Mouse (Mus musculus): ENCODE results near the gene Pdlim5.
A peak's percentile ranks its signal among the peaks of the same experiment; 100 is the strongest.

Pdlim5 gene

DNA sequence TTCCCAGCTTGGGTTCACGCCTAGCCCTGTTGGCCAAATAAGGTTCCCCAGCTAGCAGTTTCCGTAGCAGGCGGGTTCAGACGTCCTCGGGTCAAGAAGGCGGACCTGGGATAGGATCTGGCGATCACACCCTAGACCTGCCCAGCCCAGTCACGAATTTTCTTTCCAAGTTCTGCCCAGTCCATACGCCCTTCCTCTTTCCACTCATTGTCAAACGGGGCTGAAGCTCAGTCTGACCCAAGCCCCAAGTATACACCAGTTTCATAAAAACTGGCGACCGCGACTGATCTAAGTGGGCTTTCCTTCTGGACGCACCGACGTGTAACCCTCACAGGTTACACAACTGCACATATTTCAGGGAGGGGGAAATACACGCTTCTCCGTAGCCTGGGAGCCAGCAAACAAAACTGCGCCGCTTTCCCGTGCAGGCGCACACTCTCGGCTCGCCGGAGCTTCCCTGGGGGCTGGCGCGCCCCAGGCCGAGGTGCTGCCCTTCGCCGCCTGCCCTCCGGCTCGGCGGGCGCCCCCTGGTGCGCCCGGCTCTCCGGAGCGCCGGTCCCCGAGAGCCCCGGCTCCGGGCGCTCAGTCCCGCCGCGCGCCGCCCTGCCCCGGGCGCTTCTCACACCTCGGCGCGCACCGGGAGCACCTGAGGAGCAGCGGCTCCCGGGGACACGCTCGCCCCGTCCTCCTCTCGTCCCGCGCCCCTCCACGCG is 544 bp downstream of the Pdlim5 start:
- DNase-seq (ENCODE audit: low spot score), result peak; percentile 61

DNA sequence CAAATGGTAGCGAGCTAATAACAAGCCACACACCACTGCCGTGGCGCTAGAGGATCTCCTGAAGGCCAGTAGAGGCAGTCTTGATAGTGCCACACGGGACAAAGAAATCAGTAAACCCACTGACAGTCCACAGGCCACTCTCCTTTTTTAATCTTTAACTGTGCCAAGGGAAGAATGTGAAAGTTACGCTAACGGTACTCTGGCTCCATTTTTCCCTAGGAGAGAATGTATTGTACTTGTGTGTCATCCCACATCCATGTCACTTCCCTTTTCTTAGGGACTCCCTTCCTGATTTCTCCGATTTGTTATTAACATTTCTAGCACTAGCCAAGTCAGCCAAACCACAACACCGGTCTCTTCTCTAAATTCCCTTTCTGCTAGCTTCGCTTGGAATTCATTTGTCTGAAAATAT is 1.5 kb downstream of the Pdlim5 start:
- no peak for DNase-seq (ENCODE audit: low spot score)

DNA sequence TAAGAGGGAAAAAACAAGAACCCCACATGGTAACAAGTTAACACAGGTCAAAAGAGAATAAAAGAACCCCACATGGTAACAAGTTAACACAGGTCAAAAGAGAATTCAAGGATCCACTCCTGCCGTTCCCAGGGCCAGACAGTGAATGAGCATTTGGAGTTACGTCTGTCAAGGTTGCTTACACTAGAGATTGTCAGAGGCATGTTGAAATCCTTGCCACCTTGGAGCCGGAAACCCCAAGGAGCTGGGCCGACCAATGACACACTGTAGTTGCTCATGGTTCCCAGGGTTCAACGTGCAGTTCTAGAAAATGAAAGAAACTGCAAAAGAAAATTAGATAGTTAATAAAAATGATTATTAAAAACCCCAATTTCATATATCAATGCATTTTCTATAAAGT is 4.0 kb downstream of the Pdlim5 start:
- no peak for DNase-seq (ENCODE audit: low spot score)

DNA sequence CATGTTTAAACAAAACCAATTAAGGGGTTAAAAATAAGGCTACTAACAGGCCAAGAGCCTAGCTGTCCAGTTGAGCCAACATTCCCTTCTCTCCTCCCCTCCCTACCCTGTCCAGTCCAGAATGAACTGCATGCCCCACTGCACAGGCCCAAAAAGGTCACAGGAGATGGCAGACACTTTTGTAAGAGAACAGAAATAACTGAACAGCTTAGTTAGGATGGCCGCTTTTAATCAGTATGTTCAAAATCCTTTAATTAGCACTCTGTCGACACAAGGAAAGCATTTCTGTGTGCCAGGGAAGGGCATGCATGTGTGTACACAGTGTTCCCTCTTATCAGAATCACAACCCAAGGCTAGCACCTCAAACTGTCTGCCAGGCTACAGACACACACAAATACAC is 5.2 kb downstream of the Pdlim5 start:
- no peak for DNase-seq (ENCODE audit: low spot score)

DNA sequence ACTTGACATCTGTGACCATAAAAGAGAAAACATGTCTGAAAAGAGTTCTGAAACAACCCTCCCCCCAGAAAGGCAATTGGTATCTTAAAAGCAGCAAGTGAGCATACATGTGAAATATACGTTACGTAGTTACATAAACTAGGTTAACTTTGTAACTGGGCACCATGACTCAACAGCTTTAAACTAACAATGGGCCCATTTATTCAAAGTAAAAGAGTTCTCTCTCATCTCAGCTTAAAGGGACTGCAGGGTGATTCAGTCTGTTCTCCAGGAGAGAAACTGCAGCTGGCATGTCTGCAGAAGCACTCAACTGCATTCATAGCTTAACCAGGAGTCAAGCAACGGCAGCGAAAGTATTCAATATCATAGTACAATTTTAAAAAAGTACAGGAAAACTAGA is 7.3 kb downstream of the Pdlim5 start:
- DNase-seq (ENCODE audit: low spot score), result no peak

DNA sequence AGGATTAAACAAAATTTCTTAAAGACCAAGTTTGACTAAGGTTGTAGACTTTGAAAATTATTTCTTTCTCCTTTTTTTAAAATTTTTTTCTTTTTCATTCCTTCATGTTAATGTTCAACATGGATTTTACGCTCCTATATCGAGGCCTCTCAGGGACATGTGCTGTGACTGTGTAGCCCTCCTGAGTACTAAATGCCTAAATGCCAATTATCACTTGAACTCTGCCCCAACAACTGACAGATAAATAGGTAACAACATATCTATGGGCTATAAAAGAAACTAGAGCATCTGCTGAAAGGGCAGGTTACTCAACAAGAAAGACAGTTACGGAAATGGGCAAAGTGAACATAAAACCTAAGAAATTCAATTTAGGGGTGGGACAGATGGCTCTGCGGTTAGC is 9.0 kb downstream of the Pdlim5 start:
- DNase-seq (ENCODE audit: low spot score), result no peak

DNA sequence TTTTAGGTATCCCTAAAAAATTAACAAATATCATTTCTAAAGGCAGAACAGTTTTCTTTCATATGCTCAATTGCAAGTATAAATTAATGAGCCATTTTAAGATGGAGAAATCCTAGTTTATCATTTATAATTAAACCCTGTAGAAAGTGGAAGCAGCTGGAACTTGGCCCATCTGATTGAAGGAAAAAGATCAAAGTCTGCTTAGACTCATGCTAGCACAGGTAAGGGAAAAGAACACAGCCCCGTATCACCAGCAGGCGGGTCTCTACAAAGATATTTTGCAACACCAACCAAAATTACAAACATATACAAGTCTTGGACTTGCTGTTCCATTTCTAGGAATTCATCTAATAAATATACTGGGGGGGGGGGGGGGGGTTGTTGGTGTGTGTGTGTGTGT is 9.8 kb downstream of the Pdlim5 start:
- DNase-seq (ENCODE audit: low spot score), result no peak

DNA sequence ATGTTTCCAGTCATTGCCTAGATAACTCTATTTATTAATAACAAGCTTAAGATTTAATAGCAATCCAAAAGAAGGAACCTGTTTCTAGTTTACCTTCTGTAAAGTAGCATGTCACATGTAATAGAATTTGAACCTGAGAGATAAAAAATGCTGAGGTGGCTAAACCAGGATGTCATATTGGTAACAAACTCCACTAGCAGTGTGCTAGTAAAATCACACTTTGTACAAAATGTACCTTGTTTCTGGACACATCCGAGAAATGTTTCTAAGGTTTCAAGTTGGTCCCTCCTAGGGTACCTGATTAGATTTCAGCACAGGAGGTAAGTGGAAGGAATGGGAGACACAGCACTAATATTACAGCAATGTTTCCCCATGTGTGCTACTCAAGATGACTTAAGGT is 18.9 kb downstream of the Pdlim5 start:
- DNase-seq (ENCODE audit: low spot score), result no peak

DNA sequence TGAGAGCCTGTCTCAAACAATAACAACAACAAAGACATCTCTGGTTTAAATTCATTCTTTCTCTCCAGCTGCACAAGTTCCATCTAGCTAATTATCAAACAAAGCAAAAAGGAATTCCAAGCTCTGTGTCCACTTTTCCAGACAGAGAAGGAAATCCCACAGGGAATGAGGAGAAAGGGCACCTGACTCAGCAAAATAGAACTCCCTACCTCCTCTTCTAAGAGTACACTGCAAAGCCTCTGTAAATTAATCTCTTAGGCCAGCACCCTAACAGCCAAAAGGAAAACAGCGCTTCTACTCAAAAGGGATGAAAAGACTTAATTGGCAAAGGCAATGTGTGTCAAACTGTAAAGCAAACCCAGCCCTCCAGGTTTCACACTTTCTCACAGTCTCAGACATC is 20.4 kb downstream of the Pdlim5 start:
- DNase-seq (ENCODE audit: low spot score), result no peak

DNA sequence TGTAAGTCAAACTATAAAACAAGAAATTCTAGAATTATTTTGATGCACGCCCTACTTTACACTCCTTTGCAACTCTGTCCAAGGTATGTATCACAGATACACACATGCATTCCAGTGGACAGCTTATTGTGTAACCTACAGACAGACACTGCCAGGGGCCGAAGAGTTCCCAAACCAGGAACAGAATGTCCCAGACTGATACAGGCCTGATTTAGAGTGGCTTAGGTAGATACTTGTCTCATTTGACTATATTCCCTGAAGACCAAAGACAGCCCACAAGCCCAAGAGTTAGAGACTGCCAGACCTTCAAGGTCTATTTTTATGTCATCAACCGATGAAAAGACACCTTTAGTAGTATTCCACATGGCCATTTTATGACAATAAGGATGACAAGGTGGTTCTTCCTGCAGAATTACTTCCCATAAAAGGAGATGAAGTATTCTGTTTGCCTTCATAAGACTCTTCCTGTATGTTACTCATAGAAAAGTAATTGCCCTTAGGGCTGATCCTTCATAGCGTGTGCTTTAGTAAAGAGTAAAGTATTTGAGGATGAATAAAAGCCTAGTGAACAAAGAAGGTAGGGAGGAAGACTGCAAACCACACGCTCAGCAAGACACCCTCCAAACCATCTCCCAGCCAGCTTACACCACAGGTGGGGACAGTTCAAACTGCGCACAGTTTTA is 22.9 kb downstream of the Pdlim5 start:
- DNase-seq (ENCODE audit: low spot score), result no peak

DNA sequence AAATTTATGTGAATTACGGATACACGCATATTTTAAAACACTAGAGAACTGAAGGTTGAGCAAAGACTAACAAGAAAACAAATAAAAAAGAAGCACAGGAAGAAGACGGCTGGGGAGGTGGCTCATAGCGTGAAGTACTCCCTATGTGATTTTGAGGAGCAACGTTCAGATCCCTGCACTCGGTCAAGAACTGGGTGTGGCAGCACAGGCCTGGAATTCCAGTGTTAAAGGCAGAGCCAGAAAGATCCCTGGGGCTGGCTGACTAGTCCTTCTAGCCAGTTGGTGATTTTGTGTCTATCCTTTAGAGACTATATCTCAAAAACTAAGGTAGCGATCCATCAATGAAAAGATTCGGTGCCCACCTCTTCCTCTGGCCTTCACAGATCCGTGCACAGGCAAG is 27.1 kb downstream of the Pdlim5 start:
- DNase-seq (ENCODE audit: low spot score), result no peak

DNA sequence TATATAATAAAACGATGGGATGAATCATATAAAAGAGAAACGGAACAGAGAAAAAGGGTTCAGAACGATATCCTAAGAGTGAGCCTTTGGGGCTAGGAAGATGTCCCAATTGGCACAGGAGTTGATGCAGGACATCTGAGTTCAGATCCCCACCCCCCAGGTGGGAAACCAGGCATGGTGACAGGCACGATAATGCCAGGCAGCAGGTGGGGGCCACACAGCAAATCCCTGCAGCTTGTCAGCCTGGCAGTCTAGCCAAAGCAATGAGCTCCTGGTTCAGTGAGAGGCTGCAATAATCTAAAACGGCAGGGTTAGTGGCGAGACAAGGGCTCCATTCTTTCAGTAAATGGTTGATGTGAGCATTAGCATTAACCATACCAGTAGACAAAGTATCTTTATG is 33.4 kb downstream of the Pdlim5 start:
- no peak for DNase-seq (ENCODE audit: low spot score)

DNA sequence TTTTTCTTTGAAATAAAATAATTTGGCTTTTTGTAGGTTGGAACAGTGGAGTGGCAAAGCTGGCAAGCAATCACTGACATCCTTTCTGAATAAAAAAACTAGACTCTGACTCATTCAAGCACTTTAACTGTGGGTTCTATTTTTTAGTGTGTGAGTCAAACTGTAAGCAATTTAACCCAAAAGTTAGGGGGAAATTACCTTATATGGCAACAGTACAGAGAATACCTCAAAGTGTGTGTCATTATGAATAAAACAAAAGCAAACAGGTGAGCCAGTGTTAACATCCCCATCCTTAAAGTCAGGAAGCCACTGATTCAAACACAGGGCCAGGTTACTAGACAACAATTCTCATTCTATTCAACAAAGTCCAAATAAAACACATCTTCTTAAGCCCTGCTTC is 36.5 kb downstream of the Pdlim5 start:
- DNase-seq (ENCODE audit: low spot score), result no peak

DNA sequence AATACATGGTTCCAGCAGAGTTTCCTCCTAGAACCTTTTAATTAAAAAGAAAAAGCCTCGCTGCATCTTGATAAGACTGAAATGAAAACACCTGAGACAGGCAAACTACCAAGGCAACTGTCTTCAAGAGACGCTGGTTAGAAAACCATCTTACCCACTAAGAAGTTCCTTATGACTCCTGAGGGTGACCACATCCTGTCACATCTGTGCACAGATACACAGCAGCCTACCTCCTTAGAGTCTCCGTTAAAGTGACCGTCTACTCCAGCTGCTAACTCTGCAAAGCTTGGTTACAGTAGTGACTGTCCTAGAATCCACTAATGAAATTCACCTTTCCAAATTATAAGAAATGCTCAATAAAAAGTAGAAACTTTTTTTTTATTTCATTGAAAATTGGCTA is 38.8 kb downstream of the Pdlim5 start:
- DNase-seq (ENCODE audit: low spot score), result no peak

DNA sequence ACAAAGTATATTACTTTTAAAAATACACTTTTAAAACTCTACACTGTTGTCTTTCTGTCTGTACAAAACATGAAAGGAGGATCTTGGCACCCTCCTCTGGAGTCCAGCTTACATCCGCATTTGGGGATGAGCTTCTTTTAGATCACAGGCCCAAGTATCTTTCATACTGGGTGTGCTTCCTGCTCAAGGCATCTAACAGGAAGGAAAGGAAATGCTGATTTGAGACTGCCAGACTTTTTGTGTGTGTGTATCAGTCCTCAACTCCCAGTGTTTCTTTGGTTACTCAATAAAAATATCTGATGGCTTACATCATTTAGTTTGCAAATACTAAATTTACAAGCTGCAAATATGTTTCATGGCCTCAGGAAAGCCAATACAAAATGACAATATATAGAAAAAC is 42.3 kb downstream of the Pdlim5 start:
- DNase-seq (ENCODE audit: low spot score), result no peak

DNA sequence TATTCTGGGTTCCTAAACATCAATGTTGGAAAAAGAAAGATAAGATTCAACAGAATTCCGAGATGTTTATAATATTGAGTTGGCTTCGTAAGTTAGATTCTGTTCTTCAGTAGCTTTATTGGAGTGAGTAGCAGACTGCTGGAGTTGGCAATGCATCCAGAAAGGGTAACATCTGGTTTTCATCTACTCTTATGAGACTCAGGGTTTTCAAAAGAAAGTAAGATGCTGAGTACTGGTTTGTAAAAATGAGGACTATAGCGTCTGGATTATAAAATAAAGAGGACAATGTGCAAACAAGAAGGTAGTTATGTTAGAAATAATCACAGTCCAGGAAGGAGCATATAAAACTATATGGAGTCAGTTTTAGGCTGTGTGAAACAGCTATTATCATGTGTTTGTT is 45.0 kb downstream of the Pdlim5 start:
- no peak for DNase-seq (ENCODE audit: low spot score)

DNA sequence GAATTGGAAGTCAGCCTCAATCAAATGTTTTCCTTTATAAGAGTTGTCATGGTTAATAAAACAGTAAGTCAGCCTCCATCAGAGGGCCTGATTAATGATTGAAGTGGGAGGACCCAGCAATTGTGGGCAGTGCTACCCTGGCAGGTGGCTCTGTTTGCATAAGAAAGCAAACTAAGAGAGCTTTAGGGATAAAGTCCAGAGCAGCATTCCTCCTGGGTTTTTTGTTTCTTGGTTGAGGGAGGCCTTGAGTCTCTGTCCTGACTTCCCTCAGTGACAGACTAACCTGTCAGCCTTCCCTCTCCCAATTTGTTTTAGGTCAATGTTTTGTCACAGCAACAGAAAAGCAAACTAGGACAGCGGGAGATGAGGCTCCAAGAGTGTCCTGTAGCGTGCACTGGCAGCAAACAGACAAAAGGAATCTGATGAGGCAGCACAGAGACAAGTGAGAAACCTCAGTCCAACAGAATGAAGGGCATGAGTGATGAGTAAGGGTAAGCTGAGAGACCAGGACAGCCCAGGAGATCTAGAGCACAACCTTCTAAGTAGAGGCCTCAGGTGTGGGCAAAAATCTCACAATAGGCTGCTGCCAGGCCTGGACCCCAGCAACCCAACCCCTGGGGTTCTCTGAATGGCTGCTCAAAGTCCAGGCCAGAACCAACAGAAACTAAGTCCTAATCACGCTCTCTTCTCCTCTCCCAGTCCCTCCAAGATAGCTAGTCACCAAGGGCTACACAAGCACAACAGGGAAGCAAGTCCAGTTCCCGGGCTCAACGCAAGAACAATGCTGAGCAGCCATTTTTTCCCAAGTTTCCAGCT is 46.5 kb downstream of the Pdlim5 start:
- DNase-seq (ENCODE audit: low spot score), result no peak

DNA sequence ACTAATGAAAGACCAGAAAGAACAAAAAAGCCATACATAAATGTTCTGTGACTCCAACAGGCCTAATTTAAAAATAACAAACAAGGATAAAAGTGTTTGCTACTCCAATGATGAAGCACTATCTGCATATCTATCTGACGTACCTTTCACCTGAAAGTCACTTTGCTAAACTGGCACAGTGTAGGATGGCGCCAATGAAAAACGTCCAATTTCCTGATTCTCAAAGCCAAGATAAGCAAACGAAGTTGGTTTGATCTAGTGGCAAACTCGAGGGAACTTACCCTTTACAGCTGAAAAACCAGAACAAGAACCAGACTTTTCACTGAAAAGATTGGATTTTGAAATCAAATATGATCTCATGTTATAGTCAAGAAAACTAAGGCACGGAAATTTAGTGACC is 49.2 kb downstream of the Pdlim5 start:
- DNase-seq (ENCODE audit: low spot score), result no peak

DNA sequence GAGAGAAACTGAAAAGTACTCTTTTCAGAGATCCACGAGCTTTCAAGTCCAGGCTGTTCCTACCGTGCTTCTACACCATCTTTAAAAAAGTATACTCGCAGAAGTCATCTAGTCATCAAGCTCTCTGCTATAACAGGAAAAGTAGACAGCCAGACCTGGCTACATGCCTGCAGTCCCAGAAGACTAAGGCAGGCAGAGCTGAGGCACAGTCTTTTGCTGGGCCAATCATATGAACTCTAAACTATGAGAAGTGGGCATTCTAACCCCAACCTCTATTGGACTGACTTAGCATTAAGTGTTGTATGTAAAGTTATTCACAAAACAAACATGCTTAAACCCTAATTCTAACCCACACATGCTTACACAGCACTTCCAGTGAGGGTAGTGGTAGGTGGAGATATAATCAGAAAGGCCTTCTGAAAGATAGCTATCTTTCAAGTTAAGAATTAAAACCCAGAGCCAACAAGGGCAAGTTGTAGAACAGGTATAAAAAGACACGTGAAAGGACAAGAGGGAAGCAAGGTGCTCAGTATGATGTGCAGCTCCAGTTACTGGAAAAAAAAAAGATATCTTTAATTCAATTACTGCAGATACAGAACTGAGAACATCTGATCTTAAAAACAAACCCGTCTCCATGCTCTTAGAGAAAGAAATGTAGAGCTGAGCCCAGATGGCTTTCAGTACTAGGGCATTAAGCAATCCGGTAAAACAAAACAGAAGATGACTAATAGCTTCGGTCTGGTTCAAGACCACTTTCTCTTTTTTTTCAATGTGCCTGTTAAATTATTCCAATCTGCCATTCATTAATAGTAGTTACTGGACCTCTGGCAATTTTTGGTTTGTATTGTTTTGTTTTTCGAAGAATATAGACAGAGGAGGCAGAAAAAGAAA is 50.0 kb downstream of the Pdlim5 start:
- DNase-seq (ENCODE audit: low spot score), result no peak

DNA sequence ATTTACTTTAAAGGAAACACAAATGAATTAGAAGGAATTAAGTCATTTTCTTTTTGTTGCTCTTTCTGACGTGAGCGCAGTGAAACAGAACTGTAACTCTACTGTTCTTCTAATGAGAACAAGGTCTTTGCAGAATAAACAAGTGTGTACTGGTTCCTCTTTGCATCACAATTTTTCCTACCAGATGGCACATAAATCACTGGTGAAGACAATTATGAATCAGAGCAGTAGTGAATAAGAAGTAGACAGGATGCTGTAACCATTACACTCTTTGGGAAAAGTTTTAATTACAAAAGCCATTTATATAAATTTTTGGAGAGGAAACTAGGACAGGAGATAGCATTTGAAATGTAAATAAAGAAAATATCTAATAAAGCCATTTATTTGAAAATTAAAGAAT is 51.7 kb downstream of the Pdlim5 start:
- no peak for DNase-seq (ENCODE audit: low spot score)

DNA sequence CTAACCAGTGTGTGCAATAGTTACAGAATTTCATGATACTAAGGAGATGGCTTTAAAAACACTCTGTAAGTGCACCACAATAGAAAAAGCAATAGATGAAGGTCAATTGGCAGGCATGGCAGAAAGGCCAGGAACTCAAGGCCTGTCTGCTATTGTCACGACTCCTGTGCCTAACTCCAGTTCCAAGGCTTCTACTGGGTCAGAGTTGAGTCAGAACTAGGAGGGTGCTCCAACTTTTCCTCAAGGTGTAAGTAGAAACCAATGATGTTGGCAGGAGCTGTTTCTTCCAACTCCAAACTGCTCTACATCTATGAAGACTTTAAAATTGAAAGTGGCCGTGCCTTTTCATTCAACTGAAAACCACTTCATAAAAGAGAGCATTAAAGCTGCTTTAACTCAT is 54.8 kb downstream of the Pdlim5 start:
- no peak for DNase-seq (ENCODE audit: low spot score)

All from testis, postnatal 10 days (tissue).